Mouse (Mus musculus) fibroblast of lung, adult 2 months (primary cell): ENCODE measurements around the gene Sf3b2.

Experiments used
- DNase-seq: peaks from one replicate; pipeline ENCODE4 v3.0.0-alpha.2; 2011; ENCODE audit warnings: low read depth

The Sf3b2 gene

DNA sequence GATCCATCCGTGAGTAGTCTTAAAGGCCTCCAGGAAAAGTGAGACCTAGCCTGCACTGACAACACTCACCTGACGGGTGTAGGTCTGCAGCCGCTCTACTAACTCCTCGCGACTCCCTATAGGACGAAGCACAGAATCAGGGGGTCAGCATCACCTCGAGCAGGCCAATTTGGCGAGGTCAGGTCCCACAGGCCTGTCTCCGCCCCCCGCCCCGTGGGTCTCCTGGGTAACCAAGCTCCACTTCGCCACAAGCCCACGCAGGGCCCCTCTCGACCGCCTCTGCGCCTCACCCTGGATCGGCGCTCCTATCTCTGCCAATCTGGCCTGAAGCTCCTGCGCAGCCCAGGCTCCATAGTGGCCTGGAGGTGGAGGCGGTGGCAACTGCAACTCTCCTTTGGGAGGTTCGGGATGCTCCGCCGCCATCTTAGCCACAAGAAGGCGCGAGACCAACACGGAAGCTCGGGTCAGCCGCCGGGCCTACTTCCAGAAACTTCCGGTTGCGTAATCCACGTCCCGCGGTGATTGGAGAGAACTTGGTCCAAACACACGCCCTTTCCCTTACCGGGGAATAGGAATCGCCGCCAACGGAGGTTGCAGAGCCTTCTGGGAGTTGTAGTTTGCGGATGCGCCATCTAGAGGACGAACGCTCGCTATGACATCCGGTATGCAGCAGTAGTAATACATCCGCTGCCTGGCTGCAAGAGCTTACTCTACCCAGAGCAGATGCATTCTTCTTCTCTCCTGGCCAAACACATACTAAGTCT, at the start of gene Sf3b2:
TSS of gene Sf3b2 (minus strand) at position 484 of the 764 bp plus-strand sequence.
- peak; percentile 99 for DNase-seq

DNA sequence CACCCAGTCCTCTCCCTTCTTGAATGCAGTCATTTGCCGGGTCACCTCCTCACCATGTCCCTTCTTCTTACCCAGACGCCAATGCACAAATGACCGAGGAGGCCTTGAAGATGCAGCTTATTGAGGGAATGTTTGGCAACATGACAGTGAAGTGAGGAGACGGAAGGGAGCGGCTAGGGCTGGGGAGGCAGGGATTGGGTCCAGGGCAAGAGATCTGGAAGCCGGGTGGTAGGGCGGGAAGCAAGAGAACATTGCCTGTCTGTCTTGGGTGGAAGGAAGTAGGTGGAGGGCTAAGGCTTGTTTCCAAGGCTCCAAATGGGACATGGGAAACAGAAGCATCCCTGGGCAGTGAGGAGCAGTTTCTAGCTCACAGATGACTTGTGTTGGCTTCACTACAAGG, 46.1 kb upstream of the Sf3b2 start:
- no peak for DNase-seq

DNA sequence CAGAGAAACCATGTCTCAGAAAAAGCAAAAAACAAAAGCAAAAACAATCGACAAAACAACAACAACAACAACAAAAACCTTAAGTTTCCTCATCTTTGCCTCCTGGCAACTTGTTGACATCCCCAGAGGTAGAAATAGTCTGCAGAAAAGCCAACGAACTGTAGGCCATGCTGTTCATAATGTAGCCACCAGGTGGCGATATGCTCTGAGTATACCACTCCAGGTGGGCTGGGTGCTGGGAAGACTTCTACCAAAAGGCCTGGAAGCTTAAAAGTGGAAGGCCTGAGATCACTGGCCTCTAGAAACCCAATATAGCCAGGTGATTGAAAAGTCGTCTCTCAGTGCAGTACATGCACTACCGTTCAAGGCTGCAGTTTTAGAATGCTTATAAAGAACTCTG, 42.7 kb upstream of the Sf3b2 start:
- peak; percentile 56 for DNase-seq

DNA sequence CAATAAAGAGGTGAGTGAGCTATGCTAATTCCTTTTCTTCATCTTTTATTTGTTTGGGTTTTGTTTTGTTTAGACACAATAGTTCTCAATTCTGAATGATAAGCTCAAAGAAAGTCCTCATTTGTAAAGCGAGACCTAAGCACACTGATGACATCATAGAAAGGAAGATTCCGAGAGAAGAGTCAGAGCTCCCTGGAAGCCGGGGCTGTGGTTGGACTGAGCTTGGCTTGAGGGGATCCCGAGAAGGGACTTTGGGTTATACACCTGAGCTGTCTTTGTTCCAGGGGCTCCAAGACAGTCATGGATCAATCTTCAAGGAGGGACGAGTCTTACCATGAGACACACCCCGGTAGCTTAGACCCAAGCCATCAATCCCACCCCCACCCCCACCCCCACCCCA, 40.2 kb upstream of the Sf3b2 start, which contains the start of gene Catsper1:
TSS of gene Catsper1 (plus strand) at position 301 of the 400 bp plus-strand sequence.
- no peak for DNase-seq

DNA sequence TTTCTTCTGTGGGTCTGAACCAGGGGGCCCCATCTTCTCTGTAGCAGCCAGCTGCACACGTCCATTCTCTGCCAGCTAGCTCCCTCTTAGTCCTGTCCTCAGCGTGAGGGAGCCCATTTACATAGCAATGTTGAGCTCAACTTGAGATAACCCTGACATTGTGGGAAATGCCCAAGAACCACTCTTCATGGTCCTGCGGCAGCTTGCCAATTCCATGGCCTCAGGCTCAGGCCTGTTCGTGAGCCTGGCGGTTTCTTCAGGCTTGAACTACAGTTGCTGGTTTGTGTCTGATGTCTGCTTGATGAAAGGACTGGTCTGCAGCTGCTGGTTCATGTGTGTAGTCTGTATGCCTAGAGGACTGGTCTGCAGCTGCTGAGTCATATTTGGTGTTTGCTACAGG, 39.5 kb upstream of the Sf3b2 start:
- DNase-seq: no peak

DNA sequence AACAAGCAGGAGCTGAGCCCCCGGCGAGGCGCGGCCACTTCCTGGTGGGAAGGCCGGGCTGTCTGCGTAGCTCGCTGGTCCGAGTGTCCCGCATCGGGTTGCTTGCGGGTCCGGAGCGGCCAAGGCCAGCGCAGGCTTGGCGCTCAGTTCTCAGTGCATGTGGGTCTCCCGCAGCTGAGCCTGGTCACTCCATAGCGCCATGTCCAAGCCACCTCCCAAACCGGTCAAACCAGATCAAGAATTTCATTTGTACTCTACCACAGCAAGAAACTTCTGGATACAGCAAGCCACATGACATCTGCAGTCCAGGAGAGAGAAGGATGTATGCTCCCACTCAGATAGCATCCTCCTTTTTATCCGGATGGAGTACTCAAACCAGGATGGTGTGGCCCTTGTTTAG, 32.7 kb upstream of the Sf3b2 start:
- DNase-seq: no peak

DNA sequence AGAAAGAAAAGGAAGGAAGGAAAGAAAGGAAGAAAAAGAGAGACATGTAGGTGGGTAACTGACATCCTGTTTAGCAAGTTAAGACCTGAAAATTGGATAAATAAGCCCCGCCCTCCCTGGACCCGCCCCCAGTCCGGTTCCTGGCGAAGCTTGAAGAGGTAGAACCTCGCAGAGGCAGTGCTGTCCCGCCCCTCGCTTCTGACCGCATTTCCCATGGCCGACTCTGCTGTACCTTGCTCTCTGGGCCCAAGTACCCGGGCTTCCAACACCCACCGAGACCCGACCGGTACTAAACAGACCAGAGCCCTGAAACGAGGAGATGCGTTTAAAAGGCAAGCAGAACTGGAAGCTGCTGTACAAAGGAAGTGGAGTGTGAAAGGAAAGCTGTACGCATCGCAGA, 28.5 kb upstream of the Sf3b2 start:
- no peak for DNase-seq

DNA sequence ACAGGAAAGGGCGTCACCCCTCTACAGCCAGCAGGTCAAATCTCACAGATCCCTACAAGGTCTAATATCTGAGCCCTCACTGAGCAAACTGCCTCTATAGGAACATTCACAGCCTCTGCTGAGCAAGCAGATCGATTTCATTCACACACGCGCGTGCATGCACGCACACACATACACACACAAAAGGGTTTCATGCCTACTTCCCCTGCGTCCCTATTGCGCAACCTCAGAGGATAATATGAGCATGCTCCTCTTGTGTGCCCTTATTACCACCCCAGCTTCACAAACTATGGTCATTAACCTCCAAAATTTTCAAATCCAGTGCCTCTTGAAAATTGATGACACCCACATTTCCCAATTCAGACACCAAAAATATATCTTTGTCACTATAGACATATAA, 17.9 kb upstream of the Sf3b2 start:
- no peak for DNase-seq

DNA sequence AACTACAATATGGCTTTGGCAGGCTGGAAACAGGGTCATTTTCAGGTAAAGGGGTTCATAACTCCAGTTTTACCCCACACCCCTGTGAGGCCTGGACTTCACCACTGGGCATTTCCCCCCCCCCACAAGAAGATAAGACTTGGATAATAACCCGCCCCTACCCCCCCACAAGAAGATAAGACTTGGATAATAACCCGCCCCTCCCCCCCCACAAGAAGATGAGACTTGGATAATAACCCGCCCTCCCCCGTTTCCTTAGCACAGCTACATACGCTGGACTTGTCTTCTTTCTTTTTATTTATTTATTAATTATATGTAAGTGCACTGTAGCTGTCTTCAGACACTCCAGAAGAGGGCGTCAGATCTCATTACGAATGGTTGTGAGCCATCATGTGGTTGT, 13.8 kb upstream of the Sf3b2 start:
- DNase-seq: no peak

DNA sequence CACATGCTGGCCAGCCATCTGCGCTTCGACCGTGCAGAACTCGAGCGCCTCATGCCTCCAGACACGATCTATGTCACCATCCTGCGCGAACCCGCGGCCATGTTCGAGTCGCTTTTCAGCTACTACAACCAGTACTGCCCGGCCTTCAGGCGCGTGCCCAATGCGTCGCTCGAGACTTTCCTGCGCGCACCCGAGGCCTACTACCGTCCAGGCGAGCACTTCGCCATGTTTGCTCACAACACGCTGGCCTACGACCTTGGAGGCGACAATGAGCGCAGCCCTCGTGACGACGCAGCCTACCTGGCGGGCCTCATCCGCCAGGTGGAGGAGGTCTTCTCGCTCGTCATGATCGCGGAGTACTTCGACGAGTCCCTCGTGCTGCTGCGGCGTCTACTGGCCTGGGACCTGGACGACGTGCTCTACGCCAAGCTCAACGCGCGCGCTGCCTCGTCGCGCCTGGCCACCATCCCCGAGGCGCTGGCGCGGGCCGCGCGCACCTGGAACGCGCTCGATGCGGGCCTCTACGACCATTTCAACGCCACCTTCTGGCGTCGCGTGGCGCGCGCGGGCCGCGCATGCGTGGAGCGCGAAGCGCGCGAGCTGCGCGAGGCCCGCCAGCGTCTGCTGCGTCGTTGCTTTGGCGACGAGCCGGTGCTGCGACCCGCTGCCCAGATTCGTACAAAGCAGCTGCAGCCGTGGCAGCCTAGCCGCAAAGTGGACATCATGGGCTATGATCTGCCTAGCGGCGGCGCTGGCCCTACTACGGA, 11.9 kb upstream of the Sf3b2 start:
- no peak for DNase-seq

DNA sequence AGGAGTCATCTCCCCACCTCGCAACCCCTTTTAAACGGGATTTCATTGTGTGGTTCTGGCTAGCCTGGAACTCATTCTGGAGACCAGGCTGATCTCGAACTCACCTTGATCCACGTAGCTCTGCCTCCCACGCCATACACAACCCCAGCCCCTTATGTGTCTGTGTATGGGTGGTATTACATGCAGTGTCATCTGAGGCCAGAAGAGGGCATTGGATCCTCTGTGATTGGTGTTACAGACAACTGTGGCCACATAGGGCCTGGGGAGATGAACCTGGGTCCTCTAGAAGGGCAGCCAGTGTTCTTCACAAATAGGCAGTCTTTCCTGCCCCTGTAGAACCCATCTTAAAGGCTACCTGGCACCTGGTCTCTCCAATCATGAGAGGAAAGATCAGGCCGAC, 11.0 kb upstream of the Sf3b2 start:
- DNase-seq: no peak

DNA sequence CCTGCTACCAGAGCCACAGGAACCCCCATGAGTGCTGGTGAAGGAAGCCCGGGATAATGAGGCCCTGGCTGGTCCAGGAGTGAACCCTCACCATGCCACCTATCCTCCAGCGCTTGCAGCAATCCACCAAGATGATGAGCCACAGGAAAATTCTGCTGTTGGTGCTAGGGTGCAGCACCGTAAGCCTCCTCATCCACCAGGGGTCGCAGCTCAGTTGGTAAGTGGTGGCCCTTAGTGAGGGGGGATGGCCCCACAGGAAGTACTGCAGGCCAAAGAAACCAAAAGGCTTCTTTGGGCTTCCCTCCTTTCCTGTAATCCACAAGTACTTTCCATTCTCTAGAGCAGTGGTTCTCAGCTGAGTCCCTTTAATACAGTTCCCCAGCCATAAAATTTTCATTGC, 7.2 kb upstream of the Sf3b2 start:
- DNase-seq: no peak

DNA sequence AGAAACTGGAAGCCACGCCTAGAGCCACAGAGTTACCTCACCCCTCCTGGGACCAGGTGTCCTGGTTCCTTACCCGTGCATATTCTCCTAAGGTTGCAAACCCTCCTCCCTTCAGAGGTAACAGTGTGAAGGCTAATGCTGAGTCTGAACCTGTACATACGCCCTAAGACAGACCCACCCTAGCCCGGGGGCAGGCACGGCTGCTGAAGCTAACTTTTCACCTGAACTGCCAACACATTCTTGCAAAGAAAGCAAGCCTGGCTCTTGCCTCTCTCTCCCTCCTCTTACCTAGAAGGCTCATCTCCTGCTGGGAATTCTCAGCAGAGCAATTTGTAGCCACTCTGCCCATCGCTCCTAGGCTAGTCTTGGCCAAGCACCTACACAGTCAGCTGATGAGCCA, 5.3 kb upstream of the Sf3b2 start:
- DNase-seq: no peak

DNA sequence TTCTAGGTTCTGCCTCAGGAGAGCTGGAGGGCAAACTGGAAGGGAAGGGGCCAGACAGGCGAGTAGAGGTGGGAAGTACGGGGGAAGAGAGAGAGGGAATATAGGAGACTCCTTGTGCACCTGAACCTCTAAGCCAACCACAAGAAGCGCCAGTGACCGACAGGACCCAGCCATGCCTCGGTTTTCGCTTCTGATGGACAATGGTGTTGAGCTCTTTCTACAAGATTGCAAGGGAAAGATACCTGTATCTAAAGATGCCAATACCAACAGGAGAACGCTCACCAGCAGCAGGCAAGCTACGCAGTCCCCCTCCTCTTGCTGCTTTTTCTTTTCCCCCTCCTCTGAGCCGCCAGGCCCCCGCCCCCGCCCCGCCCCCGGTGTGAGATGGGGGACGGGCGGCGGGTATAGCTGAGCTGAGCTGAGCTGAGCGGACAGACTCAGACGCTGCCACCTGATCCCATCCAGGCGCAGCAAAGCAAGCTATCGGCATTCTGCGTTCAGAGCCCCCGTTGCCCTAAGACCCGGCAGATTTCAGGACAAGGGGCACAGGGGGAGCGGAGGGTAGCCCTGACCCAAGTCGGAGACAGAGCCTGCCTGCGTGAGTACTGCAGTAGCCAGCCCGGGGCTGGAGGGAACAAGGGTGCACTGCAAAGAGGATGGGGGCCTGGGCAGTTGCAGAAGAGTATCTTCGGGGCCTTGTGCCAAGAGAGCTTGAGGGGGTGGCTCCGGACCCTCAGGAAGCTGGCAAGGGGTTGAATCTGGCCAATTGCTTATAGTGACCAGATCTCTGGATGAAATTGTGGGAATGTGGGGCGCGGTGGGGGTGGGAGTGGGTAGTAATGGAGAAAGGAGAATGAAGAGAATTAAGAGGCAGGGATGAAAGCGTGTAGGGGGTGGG, 2.9 kb upstream of the Sf3b2 start, which contains the start of gene Gal3st3:
TSS of gene Gal3st3 (plus strand) at position 429 of the 898 bp plus-strand sequence.
- DNase-seq: no peak

DNA sequence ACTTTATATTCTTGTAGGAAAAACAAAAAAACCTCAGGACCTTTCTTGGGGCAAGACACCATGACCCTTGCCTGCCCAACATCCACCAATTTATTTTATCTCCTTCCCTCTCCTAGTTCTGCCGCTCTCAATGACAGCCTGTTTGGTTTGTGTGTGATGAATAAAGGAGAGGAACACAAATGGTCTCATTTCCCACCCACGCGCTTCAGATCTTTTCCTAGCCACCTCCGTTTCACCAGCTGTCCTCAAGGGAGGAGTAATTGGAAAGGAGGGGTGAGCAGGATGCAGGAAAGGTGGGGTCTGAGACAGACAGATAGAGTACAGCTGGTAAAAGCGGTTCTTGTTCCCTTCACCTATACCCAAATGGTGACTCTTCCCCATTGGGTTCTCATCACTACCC, 1.4 kb upstream of the Sf3b2 start:
- no peak for DNase-seq

DNA sequence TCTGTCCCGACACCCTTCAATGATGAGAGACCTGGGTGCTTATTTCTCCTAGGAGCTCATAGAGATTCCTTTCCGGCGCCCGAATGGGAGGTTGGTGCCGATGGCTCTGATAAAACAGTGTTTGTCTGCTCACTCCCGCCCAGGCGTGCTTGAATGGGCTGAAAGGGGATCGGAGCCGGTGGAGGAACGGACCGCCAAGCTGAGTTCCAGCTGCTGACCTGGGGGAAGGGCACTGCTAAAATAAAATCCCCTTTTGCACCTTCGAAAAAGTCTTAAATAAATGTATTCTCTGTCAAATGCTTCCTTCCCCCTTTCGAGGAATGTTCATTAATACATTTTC, 451 bp upstream of the Sf3b2 start:
- DNase-seq: no peak

DNA sequence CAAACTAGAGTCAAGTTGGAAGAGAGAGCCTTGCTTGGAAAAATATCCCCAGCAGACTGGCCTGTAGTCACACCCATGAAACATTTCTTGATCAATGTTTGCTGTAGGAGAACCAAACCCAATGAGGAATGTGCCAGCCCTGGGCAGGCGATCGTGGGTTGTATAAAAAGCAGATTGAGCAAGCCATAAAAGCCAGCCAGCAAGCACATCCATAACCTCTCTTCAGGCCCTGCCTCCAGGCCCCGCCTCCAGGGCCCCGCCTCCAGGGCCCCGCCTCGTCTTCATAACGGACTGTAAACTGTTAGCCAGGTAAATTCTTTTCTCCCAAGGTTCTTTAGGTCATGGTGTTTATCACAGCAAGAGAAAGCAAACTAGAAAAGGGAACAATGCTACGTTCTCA, 16.9 kb downstream of the Sf3b2 start:
- peak; percentile 32 for DNase-seq

DNA sequence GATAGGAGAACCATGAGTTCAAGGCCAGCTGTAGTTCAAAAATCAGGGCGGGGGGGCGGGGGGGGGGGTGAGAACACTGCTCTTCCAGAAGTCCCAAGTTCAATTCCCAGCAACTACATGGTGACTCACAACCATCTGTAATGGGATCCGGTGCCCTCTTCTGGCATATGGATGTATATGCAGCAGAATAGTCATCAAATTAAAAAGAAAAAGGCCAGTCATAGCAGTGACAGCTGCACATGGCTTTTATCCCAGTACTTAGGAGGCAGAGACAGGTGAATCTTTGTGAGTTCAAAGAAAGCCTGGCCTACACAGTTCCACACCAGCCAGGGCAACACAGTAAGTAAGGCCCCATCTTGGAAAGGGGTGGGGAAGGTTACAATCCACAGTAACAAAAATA, 18.1 kb downstream of the Sf3b2 start:
- DNase-seq: no peak

DNA sequence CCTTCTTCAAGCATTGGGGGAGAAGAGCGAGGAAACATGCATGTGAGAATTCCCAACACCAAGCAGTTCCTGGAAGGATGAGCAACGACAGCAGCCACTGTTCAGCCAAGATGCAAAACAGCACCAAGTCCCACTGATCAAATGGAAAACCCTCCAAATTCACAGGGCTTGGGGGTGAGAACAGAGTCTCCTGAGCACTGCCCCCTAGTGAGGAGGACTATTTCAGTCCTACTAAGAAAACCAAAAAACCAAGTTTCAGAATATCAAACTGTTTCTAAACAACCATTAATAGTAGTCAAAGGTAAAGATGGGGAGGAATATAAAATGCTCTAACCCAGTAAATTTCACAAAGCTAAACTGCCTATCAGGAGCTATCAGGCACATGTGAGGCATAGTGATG, 18.7 kb downstream of the Sf3b2 start:
- DNase-seq: no peak

DNA sequence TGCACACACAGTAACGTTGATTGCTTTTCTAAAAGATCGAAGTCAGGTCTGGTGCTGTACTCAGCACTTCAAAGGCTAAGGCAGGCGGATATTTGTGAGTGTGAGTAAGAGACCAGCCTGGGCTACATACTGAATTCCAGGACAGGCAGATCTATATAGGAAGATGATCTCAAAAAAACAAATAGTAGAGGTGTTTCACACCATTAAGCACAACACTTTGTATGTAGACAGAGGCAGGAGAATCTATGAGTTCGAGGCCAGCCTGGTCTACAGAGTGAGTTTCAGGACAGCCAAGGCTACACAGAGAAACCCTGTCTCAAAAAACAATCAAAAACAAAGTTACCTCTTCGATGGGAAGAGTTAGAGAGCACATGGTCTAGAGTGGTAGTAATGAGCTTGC, 19.5 kb downstream of the Sf3b2 start:
- no peak for DNase-seq

DNA sequence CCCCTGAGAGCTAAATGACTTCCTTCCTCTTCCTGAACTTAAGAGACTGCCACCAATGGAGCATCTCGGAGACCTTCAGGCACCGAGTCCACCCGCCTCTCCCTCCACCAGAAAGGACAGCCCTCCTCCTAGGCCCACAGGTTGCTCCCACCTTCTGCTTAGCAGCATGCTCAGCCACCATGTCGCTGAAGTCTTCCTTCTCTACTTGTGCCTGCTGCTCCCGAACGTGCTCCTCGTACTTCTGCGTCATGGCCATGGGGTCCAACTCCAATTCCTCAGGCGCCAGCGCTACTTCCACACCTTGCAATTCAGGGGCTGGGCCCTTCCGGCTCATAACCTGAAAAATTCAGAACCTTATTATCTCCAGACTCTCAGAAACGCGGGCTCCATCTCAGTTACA, 20.6 kb downstream of the Sf3b2 start:
- DNase-seq: no peak

DNA sequence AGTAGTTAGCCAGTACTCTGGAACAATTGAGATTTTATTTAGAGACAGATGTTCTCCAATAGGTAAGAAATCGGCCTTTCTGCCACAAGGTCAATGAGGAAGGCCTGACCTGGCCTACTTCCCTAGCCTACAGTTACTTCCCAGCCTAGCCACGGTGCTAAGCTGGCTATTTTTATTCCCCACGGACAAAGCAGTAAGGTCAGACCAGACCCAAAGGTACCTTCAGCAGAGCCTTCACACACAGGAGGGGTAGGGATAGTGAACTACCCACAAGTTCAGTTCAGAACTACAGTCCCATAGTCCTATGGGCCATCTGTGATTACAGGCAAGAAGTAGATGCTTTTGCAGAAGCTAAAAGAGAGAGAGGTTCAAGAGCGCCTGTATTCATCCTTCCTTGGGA, 21.3 kb downstream of the Sf3b2 start:
- no peak for DNase-seq
